Mouse (Mus musculus) testis, adult 10 weeks (tissue): Measurements from ENCODE around the gene Cldn34d. TPM values are rescaled to one million over a fixed set of nuclear protein-coding genes. Genes with fewer than 3 reads are reported as not detected.

ENCODE experiments used
- polyA plus RNA-seq: library from polyadenylated mRNA; stranded (reverse); fragments of 350-450 nt; fragmentation: Illumina TruSeq; extraction: RNeasy Lipid Tissue Mini Kit (QIAGEN cat#74804); gene quantifications from one replicate; pipeline ENCODE4 v1.2.3, GENCODE M21; 2014; ENCODE audit warnings: low read depth, low replicate concordance

Gene Cldn34d
- polyA plus RNA-seq = 63.5 TPM

GRCm38 (mm10) chrX:76602824-76603223 is at the start of gene Cldn34d:
Gene Cldn34d, minus strand, starts transcription at chrX:76602924.

Other genes starting within 250 kb of the Cldn34d start
- 75.6 TPM for gene Cldn34b4, start 209.6 kb downstream of the Cldn34d start, polyA plus RNA-seq